Mouse (Mus musculus): ENCODE results near the gene Rad51. TPM values are rescaled to one million over a fixed set of nuclear protein-coding genes. Genes with fewer than 3 reads are reported as not detected.

Rad51 gene
- polyA plus RNA-seq (2014; fragmentation: Nextera tagmentation; extraction: Ambion mirVana), result 3.7 and 7.5 TPM in 2 replicates

DNA sequence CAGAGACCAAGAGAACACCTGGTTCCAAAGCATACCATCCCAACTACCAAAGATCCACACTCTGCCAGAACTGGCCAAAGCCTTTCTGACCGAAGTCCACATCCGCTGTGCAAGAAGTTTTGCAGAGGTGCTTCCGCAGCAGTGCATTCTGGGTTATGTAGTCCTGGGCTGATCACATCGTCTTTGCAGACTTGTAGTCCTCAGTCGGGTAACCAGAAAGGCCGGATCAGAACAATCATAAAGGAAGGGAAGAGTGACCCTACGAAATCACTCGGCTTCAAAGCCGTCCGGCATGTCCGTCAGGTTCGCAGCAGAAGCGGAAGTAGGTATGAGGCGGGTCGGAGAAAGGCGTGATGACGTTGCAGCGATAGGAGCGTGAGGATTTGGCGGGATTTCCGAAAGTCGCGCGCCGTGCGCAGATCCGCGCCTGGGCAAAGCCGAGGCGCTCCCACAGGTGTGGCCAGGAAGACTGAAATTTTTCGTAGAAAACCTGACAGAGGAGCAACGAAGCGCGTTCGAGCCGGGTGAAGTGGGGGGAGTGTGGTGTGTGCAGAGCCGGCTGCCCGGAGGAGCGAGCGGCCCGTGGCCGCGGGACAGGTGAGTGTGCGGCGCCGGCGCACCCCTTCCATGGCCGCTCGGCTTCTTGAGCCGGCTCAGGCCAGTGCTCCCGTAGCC is at the start of gene Rad51:
Gene Rad51 (plus strand): TSS at position 356 of the 675 bp plus-strand sequence.
- under 1% methylated on average over 51 of the region's 51 CpGs for WGBS
- peaks cover 5% of the 10 kb centered on the region; the same call in 1 of the 2 replicates for H3K4me1 ChIP-seq (ENCODE audit: control insufficient read depth, insufficient read depth, low read length)
- peak; percentile 94 for ATAC-seq (ENCODE audit: low read depth)

DNA sequence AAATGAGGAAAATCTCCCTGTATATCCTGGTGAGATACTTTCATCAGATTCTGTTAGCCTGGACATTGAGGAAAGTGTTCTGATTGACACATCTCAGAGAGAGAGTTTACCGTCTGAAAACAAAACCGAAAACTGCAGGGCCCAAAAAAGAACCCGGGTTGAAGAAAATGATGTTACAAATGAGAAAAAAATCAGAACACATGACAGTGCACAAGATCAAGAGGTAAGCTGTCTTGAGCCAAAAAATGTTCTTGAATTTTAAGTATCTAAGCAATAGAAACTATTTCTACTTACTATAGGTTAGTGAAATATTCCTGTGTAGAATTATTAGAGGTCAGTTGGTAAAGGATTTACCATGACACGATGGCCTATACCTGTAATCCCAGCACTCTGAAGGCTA is 40.2 kb upstream of the Rad51 start:
- no peak overlapping the region for H3K9ac ChIP-seq (replicated peaks; ENCODE audit: low read depth, low read length)
- H3K27ac ChIP-seq (ENCODE audit: low read depth, low read length), result no peak overlapping the region
- H3K4me3 ChIP-seq (ENCODE audit: low read depth, low read length), result no peak overlapping the region
- H3K4me1 ChIP-seq (ENCODE audit: control insufficient read depth, insufficient read depth, low read length), result no peaks in the 10 kb centered on the region
- H3K36me3 ChIP-seq (ENCODE audit: control insufficient read depth, insufficient read depth, low read length), result no peaks in the 10 kb centered on the region
- 94% methylated on average over 4 of the region's 4 CpGs for WGBS
- ATAC-seq (ENCODE audit: low read depth), result no peak
- no peak overlapping the region for H3K4me2 ChIP-seq (ENCODE audit: low read depth, low read length)
- H3K27me3 ChIP-seq (ENCODE audit: control insufficient read depth, insufficient read depth, low read length), result no peaks in the 10 kb centered on the region
- no peaks in the 10 kb centered on the region for H3K9me3 ChIP-seq (ENCODE audit: control insufficient read depth, low read length)

More for the DNA sequence above, at the start of gene Rad51:
- peak within 1 kb of the TSS; percentile 71; the same call in 1 of the 2 replicates for H3K27ac ChIP-seq (ENCODE audit: low read depth, low read length)
- peak within 1 kb of the TSS; percentile 96 for H3K4me2 ChIP-seq (ENCODE audit: low read depth, low read length)
- no peaks in the 10 kb centered on the region for H3K36me3 ChIP-seq (ENCODE audit: control insufficient read depth, insufficient read depth, low read length)
- peak within 1 kb of the TSS; percentile 49 for H3K4me3 ChIP-seq (ENCODE audit: low read depth, low read length)
- H3K9me3 ChIP-seq (ENCODE audit: control insufficient read depth, low read length), result no peaks in the 10 kb centered on the region
- H3K9ac ChIP-seq (replicated peaks; ENCODE audit: low read depth, low read length), result peak within 1 kb of the TSS; percentile 9
- H3K27me3 ChIP-seq (ENCODE audit: control insufficient read depth, insufficient read depth, low read length), result no peaks in the 10 kb centered on the region

DNA sequence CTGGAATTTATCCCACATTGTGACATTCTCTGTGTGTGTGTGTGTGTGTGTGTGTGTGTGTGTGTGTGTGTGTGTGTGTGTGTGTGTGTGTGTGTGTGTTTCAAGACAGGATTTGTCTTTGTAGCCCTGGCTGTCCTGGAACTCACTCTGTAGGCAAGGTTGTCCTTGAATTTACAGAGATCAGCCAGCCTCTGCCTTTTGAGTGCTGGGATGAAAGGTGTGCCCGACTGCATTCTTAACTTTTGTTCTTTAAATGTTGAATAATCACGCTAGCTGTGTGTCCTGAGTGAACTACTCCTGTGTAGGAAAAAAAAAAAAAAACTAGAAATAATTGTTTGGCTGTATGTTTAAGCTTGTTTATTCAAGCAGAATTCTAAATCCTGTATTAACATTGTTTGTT is 26.4 kb upstream of the Rad51 start:
- no peak for ATAC-seq (ENCODE audit: low read depth)

DNA sequence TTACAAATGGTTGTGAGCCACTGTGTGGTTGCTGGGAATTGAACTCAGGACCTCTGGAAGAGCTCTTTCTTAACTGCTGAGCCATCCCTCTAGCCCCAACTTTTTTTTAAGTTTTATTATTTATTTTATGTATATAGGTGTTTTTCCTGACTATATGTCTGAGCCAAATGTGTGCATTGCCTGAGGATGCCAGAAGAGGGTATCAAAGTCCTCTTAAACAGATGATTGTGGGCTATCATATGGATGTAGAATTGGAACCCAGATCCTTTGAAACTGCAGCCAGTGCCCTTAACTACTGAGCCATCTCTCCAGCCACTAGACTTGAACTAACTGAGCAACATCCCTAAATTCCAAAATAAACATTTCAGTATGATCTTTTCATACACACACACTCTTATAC is 11.0 kb upstream of the Rad51 start:
- Histone ChIP-seq H3K27me3 (ENCODE audit: control insufficient read depth, insufficient read depth, low read length) (no peaks in the 10 kb centered on the region), H3K9ac (replicated peaks; ENCODE audit: low read depth, low read length) (no peak overlapping the region), H3K36me3 (ENCODE audit: control insufficient read depth, insufficient read depth, low read length) (no peaks in the 10 kb centered on the region), H3K4me3 (ENCODE audit: low read depth, low read length) (no peak overlapping the region), H3K4me1 (ENCODE audit: control insufficient read depth, insufficient read depth, low read length) (no peaks in the 10 kb centered on the region), H3K27ac (ENCODE audit: low read depth, low read length) (no peak overlapping the region), H3K4me2 (ENCODE audit: low read depth, low read length) (no peak overlapping the region), H3K9me3 (ENCODE audit: control insufficient read depth, low read length) (no peaks in the 10 kb centered on the region)
- no peak for ATAC-seq (ENCODE audit: low read depth)

More for the DNA sequence above, 26.4 kb upstream of the Rad51 start:
- Histone ChIP-seq H3K4me1 (ENCODE audit: control insufficient read depth, insufficient read depth, low read length) (no peaks in the 10 kb centered on the region), H3K9me3 (ENCODE audit: control insufficient read depth, low read length) (no peaks in the 10 kb centered on the region), H3K36me3 (ENCODE audit: control insufficient read depth, insufficient read depth, low read length) (no peaks in the 10 kb centered on the region), H3K9ac (replicated peaks; ENCODE audit: low read depth, low read length) (no peak overlapping the region), H3K4me2 (ENCODE audit: low read depth, low read length) (no peak overlapping the region), H3K27me3 (ENCODE audit: control insufficient read depth, insufficient read depth, low read length) (no peaks in the 10 kb centered on the region), H3K27ac (ENCODE audit: low read depth, low read length) (no peak overlapping the region), H3K4me3 (ENCODE audit: low read depth, low read length) (no peak overlapping the region)
- 93% methylated on average over 2 of the region's 2 CpGs for WGBS

DNA sequence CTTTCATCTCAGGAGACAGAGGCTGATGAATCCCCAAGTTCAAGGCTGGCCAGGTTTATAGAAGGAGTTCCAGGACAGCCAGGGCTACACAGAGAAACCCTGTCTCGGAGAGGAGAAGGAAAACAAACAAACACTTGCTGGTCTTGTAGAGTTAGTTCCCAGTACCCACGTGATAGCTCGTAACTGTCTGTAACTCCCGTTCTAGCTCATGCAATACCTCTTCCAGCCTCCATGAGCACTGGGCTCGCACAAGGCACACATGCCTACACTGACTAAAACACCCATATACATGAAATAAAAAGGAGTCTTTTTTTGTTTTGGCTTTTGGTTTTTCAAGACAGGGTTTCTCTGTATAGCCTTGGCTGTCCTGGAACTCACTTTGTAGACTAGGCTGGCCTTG is 6.0 kb upstream of the Rad51 start:
- no peaks in the 10 kb centered on the region for H3K36me3 ChIP-seq (ENCODE audit: control insufficient read depth, insufficient read depth, low read length)
- no peak overlapping the region for H3K9ac ChIP-seq (replicated peaks; ENCODE audit: low read depth, low read length)
- H3K4me1 ChIP-seq (ENCODE audit: control insufficient read depth, insufficient read depth, low read length), result no peaks in the 10 kb centered on the region
- no peak overlapping the region for H3K27ac ChIP-seq (ENCODE audit: low read depth, low read length)
- ATAC-seq (ENCODE audit: low read depth), result no peak
- H3K4me2 ChIP-seq (ENCODE audit: low read depth, low read length), result no peak overlapping the region
- 87% methylated on average over 5 of the region's 5 CpGs for WGBS
- no peaks in the 10 kb centered on the region for H3K27me3 ChIP-seq (ENCODE audit: control insufficient read depth, insufficient read depth, low read length)
- no peaks in the 10 kb centered on the region for H3K9me3 ChIP-seq (ENCODE audit: control insufficient read depth, low read length)
- H3K4me3 ChIP-seq (ENCODE audit: low read depth, low read length), result no peak overlapping the region

DNA sequence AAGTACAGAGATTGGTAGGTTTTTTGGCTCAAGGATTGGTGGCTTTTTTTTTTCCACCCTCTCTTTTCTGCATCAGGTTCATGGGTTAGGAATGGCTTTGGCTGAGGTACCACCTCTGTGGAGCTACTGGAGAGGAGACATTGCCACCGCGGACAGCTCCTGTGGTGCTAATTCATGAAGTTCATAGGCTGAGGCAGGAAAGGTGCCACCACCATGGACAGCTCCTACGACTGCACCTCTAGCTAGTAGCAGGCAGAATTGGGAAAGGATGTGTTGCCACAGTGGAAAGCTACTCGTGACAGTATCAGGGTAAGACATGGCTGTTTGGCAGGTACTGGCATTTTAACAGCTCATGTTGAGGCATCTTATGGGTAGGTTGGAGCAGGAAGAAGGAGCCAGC is 4.0 kb upstream of the Rad51 start:
- Histone ChIP-seq H3K27me3 (ENCODE audit: control insufficient read depth, insufficient read depth, low read length) (no peaks in the 10 kb centered on the region), H3K36me3 (ENCODE audit: control insufficient read depth, insufficient read depth, low read length) (no peaks in the 10 kb centered on the region), H3K9ac (replicated peaks; ENCODE audit: low read depth, low read length) (no peak overlapping the region), H3K4me1 (ENCODE audit: control insufficient read depth, insufficient read depth, low read length) (peaks cover 5% of the 10 kb centered on the region; the same call in 1 of the 2 replicates), H3K4me3 (ENCODE audit: low read depth, low read length) (no peak overlapping the region), H3K9me3 (ENCODE audit: control insufficient read depth, low read length) (no peaks in the 10 kb centered on the region), H3K27ac (ENCODE audit: low read depth, low read length) (no peak overlapping the region), H3K4me2 (ENCODE audit: low read depth, low read length) (no peak overlapping the region)
- WGBS, result 62% methylated on average over 4 of the region's 4 CpGs
- no peak for ATAC-seq (ENCODE audit: low read depth)

DNA sequence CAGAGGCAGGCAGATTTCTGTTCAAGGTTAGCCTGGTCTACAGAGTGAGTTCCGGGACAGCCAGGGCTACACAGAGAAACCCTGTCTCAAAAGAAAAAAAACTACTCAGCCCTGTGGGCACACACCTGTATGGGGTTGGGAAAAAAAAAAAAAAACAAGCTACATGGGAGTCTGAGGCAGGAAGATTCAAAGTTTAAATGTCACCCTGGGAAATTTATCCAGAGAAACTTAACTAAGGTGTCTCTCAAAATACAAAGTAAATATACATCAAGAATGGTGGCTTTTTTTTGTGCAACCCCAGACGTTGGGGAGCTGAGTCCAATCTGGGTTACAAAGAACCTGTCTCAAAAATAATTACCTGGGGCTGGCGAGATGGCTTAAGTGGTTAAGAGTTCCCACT is 1.5 kb upstream of the Rad51 start:
- H3K4me1 ChIP-seq (ENCODE audit: control insufficient read depth, insufficient read depth, low read length), result peaks cover 5% of the 10 kb centered on the region; the same call in 1 of the 2 replicates
- H3K27me3 ChIP-seq (ENCODE audit: control insufficient read depth, insufficient read depth, low read length), result no peaks in the 10 kb centered on the region
- no peak for ATAC-seq (ENCODE audit: low read depth)
- H3K9ac ChIP-seq (replicated peaks; ENCODE audit: low read depth, low read length), result no peak overlapping the region
- H3K27ac ChIP-seq (ENCODE audit: low read depth, low read length), result no peak overlapping the region
- 94% methylated on average over 3 of the region's 3 CpGs for WGBS
- H3K9me3 ChIP-seq (ENCODE audit: control insufficient read depth, low read length), result no peaks in the 10 kb centered on the region
- H3K4me2 ChIP-seq (ENCODE audit: low read depth, low read length), result no peak overlapping the region
- H3K4me3 ChIP-seq (ENCODE audit: low read depth, low read length), result no peak overlapping the region
- no peaks in the 10 kb centered on the region for H3K36me3 ChIP-seq (ENCODE audit: control insufficient read depth, insufficient read depth, low read length)

DNA sequence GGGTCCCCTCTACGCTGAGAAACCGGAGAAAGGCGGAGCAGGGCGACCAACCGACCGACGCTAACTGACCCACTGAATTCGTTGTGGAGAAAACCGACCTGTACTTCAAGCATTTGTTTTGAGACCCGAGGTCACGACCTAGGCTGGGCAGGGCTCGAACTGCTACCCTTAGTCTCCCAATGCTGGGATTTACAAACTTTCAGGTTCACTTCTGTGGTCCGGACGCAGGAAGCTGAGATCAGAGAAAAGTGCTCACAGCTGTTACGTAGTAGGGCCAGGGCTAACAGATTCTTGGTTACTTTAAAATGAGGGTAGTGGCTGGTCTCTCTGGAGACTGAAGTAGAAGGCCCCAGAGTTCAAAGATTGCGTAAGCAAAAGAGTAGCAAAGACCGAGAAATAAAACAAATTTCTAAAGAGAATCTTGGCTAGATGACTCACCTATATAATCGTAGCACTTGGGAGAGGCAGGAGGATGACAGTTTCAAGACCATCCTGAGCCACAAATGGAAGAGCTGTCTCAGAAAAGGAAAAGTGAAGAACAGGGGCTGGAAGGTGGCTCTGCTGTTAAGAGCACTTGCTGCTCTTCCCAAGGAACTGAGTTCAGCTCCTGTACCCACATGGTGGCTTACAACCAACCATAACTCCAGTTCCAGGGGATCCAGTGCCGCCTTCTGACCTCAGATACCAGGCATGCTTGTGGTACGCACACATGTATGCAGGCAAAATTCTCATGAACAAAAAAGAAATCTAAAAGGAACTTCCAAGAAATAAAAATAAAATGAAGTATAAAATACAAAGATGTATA is 730 bp downstream of the Rad51 start:
- H3K4me1 ChIP-seq (ENCODE audit: control insufficient read depth, insufficient read depth, low read length), result peaks cover 5% of the 10 kb centered on the region; the same call in 1 of the 2 replicates
- peak overlapping the region; percentile 96 for H3K4me2 ChIP-seq (ENCODE audit: low read depth, low read length)
- H3K27ac ChIP-seq (ENCODE audit: low read depth, low read length), result no peak overlapping the region
- no peaks in the 10 kb centered on the region for H3K27me3 ChIP-seq (ENCODE audit: control insufficient read depth, insufficient read depth, low read length)
- no peaks in the 10 kb centered on the region for H3K9me3 ChIP-seq (ENCODE audit: control insufficient read depth, low read length)
- peak overlapping the region; percentile 49 for H3K4me3 ChIP-seq (ENCODE audit: low read depth, low read length)
- H3K9ac ChIP-seq (replicated peaks; ENCODE audit: low read depth, low read length), result peak overlapping the region; percentile 9
- no peak for ATAC-seq (ENCODE audit: low read depth)
- 16% methylated on average over 20 of the region's 20 CpGs for WGBS
- no peaks in the 10 kb centered on the region for H3K36me3 ChIP-seq (ENCODE audit: control insufficient read depth, insufficient read depth, low read length)

DNA sequence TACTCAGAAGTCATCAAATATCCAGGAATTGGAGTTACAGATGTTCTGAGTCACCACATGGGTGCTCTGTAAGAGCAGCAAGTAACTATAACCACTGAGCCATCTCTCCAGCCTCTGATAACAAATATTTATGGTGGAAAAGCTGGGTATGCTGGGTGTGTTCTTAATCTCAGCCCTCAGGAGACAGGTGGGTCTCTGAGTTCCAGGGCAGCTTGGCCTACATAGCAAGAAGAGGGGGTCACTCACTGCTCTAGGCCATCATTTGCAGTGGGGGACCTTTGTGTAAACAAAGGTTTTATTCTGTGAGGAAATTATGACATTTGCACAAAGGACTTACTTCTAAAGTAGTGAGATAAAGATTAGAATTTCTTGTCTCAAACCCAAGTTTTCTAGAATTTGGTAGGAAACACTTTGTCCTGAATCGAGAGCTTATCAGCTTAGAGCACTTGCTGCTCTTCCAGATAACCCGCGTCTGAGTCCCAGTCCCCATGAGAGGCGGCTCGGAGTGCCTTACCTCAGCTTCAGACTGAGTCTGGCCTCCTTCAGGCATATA is 23.8 kb downstream of the Rad51 start:
- H3K4me2 ChIP-seq (ENCODE audit: low read depth, low read length), result no peak overlapping the region
- no peak overlapping the region for H3K4me3 ChIP-seq (ENCODE audit: low read depth, low read length)
- H3K4me1 ChIP-seq (ENCODE audit: control insufficient read depth, insufficient read depth, low read length), result no peaks in the 10 kb centered on the region
- 91% methylated on average over 5 of the region's 5 CpGs for WGBS
- peaks cover 37% of the 10 kb centered on the region for H3K36me3 ChIP-seq (ENCODE audit: control insufficient read depth, insufficient read depth, low read length)
- no peaks in the 10 kb centered on the region for H3K9me3 ChIP-seq (ENCODE audit: control insufficient read depth, low read length)
- no peak for ATAC-seq (ENCODE audit: low read depth)
- H3K27ac ChIP-seq (ENCODE audit: low read depth, low read length), result no peak overlapping the region
- H3K9ac ChIP-seq (replicated peaks; ENCODE audit: low read depth, low read length), result no peak overlapping the region
- no peaks in the 10 kb centered on the region for H3K27me3 ChIP-seq (ENCODE audit: control insufficient read depth, insufficient read depth, low read length)
